Mouse (Mus musculus) liver, embryonic 15.5 days (tissue): ENCODE results near the gene Dscam. TPM values are rescaled to one million over a fixed set of nuclear protein-coding genes. Genes with fewer than 3 reads are reported as not detected.

ENCODE experiments used
- ATAC-seq: fragments of 200-750 bp; cut with Nextera tagmentation; 2 replicates; pipeline ENCODE4 v1.8.0; 2017; ENCODE audit warnings: moderate number of reproducible peaks, mild to moderate bottlenecking, moderate library complexity; ENCODE audit not compliant: insufficient read depth
- H3K27ac ChIP-seq: fragments of 300-500 bp; sonication (generic); replicated peaks from 2 replicates; pipeline ENCODE4 v1.5.1; 2015; ENCODE audit warnings: mild to moderate bottlenecking, inconsistent platforms
- H3K27me3 ChIP-seq: fragments of 300-500 bp; sonication (generic); 2 replicates; pipeline ENCODE4 v1.6.1; 2015; ENCODE audit warnings: mild to moderate bottlenecking, inconsistent platforms
- H3K36me3 ChIP-seq: fragments of 300-500 bp; sonication (generic); replicated peaks from 2 replicates; pipeline ENCODE4 v1.6.1; 2015; ENCODE audit warnings: moderate library complexity, mild to moderate bottlenecking, inconsistent platforms
- H3K4me1 ChIP-seq: fragments of 300-500 bp; sonication (generic); replicated peaks from 2 replicates; pipeline ENCODE4 v1.6.1; 2015; ENCODE audit warnings: inconsistent platforms
- H3K4me2 ChIP-seq: fragments of 300-500 bp; sonication (generic); 2 replicates; pipeline ENCODE4 v1.6.1; 2015; ENCODE audit warnings: moderate library complexity, mild to moderate bottlenecking, inconsistent platforms
- H3K4me3 ChIP-seq: fragments of 300-500 bp; sonication (generic); replicated peaks from 2 replicates; pipeline ENCODE4 v1.5.1; 2015; ENCODE audit warnings: mild to moderate bottlenecking, inconsistent platforms
- H3K9ac ChIP-seq: fragments of 300-500 bp; sonication (generic); 2 replicates; pipeline ENCODE4 v1.6.1; 2015; ENCODE audit warnings: moderate library complexity, mild to moderate bottlenecking, inconsistent platforms
- H3K9me3 ChIP-seq: fragments of 300-500 bp; sonication (generic); replicated peaks from 2 replicates; pipeline ENCODE4 v1.6.1; 2016; ENCODE audit warnings: inconsistent platforms
- WGBS: fragments of 180-500 bp; shearing (Covaris S2); methylation state at CpG from one replicate; pipeline ENCODE4 v1.1.7; 2015; ENCODE audit warnings: mixed read lengths; ENCODE audit not compliant: insufficient replicate concordance; 5-methylcytosine and 5-hydroxymethylcytosine counted together
- polyA plus RNA-seq: library from polyadenylated mRNA; unstranded; fragments of >200 nt; fragmentation: Nextera tagmentation; extraction: Ambion mirVana; gene quantifications from 2 replicates; pipeline ENCODE4 v1.2.1, GENCODE M21; 2015

Gene Dscam
- polyA plus RNA-seq, 1 experiment from 2014 or later, result not detected

DNA sequence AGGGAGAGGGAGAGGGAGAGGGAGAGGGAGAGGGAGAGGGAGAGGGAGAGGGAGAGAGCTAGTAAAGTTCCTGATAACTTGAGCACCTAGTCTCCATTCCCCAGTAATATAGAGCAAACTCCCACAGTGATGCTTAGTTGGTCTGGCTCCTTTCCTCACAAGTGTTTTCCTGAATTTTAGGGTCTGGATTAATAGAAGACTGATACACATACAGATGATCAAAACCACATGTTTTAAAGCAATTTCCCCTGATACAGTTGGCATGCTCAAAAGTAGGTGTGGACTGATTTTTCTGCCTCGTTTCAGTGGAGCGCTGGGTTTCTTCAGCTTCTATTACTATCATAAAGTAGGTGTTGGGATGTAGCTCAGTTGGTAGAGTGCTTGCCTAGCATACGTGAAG lies 519.1 kb downstream of the Dscam start:
- 75% methylated on average over 3 of the region's 3 CpGs for WGBS
- H3K4me1 ChIP-seq, result no peaks in the 10 kb centered on the region
- no peaks in the 10 kb centered on the region for H3K27me3 ChIP-seq
- no peaks in the 10 kb centered on the region for H3K9me3 ChIP-seq
- H3K36me3 ChIP-seq, result no peaks in the 10 kb centered on the region
- no peak overlapping the region for H3K27ac ChIP-seq
- no peak overlapping the region for H3K4me2 ChIP-seq
- no peak overlapping the region for H3K4me3 ChIP-seq
- ATAC-seq, result no peak
- H3K9ac ChIP-seq, result no peak overlapping the region

- H3K36me3 ChIP-seq, result no peaks in the 10 kb centered on the region
- no peaks in the 10 kb centered on the region for H3K27me3 ChIP-seq
- no peak overlapping the region for H3K9ac ChIP-seq
- H3K4me2 ChIP-seq, result no peak overlapping the region
- no peak for ATAC-seq
- WGBS, result 10% methylated on average over 3 of the region's 3 CpGs
- no peak overlapping the region for H3K4me3 ChIP-seq
- H3K9me3 ChIP-seq, result no peaks in the 10 kb centered on the region
- H3K4me1 ChIP-seq, result no peaks in the 10 kb centered on the region
- no peak overlapping the region for H3K27ac ChIP-seq
Observed at GRCm38 (mm10) chr16:96640101-96640500, 530.5 kb downstream of the Dscam start.

DNA sequence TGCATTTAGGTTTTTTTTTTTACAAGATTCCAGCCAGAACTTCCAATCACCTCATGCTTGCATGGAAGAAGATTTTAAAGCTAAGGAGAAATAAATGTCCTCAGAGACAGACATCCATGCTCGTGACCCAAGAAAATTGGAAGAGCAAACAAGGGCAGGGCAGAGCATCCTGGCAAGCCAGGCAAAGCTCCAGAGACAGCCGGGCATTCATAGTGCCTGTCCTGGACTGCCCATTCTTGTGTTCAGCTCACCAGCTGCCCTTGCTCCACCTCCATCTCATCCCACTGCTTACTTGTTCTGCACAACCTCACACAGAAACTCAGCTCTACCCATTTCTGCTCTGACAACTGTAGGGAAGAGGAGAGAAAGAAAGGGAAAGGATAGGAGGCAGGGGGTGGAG lies 534.6 kb downstream of the Dscam start:
- Histone ChIP-seq H3K9me3 (no peaks in the 10 kb centered on the region), H3K4me2 (no peak overlapping the region), H3K36me3 (no peaks in the 10 kb centered on the region), H3K4me1 (no peaks in the 10 kb centered on the region), H3K4me3 (no peak overlapping the region), H3K27me3 (no peaks in the 10 kb centered on the region), H3K27ac (no peak overlapping the region), H3K9ac (no peak overlapping the region)
- 48% methylated on average over 2 of the region's 2 CpGs for WGBS
- ATAC-seq, result no peak

- Histone ChIP-seq H3K4me1 (no peaks in the 10 kb centered on the region), H3K9me3 (no peaks in the 10 kb centered on the region), H3K4me3 (no peak overlapping the region), H3K4me2 (no peak overlapping the region), H3K36me3 (no peaks in the 10 kb centered on the region), H3K27me3 (no peaks in the 10 kb centered on the region), H3K9ac (no peak overlapping the region), H3K27ac (no peak overlapping the region)
- no peak for ATAC-seq
Observed at GRCm38 (mm10) chr16:96634791-96635143, 535.8 kb downstream of the Dscam start.

- H3K27ac ChIP-seq, result no peak overlapping the region
- no peak for ATAC-seq
- H3K4me3 ChIP-seq, result no peak overlapping the region
- no peaks in the 10 kb centered on the region for H3K27me3 ChIP-seq
- H3K36me3 ChIP-seq, result no peaks in the 10 kb centered on the region
- no peak overlapping the region for H3K4me2 ChIP-seq
- no peaks in the 10 kb centered on the region for H3K9me3 ChIP-seq
- WGBS, result 40% methylated on average over 4 of the region's 4 CpGs
- H3K9ac ChIP-seq, result no peak overlapping the region
- no peaks in the 10 kb centered on the region for H3K4me1 ChIP-seq
Observed at GRCm38 (mm10) chr16:96634097-96634790, 536.3 kb downstream of the Dscam start.

DNA sequence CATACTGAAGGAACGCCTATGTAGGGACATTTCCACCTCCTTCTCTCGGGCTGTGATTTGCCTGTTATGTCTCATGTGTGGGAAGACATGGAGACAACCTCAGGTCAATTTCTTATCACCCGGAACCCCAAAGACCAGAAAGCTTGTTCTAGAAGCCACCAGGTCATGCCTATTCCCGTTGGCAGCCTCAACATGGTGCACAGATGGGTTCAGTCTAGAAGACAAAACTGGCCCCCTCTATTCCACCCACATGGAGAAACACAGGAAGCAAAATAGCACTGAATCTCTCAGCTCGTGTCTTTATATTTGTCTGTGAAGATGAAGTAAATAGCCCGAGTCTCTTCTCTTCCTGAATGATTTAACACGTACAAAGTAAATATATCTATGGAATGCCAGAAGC lies 540.3 kb downstream of the Dscam start:
- Histone ChIP-seq H3K27me3 (no peaks in the 10 kb centered on the region), H3K9me3 (no peaks in the 10 kb centered on the region), H3K9ac (no peak overlapping the region), H3K4me2 (no peak overlapping the region), H3K4me1 (no peaks in the 10 kb centered on the region), H3K4me3 (no peak overlapping the region), H3K27ac (no peak overlapping the region), H3K36me3 (no peaks in the 10 kb centered on the region)
- ATAC-seq, result no peak
- 52% methylated on average over 7 of the region's 7 CpGs for whole genome bisulfite sequencing

GRCm38 (mm10) chr16:96629623-96630022 lies 540.9 kb downstream of the Dscam start:
- Histone ChIP-seq H3K4me2 (no peak overlapping the region), H3K36me3 (no peaks in the 10 kb centered on the region), H3K4me1 (no peaks in the 10 kb centered on the region), H3K4me3 (no peak overlapping the region), H3K27me3 (no peaks in the 10 kb centered on the region), H3K9me3 (no peaks in the 10 kb centered on the region), H3K27ac (no peak overlapping the region), H3K9ac (no peak overlapping the region)
- ATAC-seq, result no peak
- WGBS, result 68% methylated on average over 5 of the region's 5 CpGs

GRCm38 (mm10) chr16:96625468-96625867 lies 545.1 kb downstream of the Dscam start:
- H3K36me3 ChIP-seq, result no peaks in the 10 kb centered on the region
- no peak for ATAC-seq
- no peak overlapping the region for H3K4me3 ChIP-seq
- no peak overlapping the region for H3K4me2 ChIP-seq
- H3K9ac ChIP-seq, result no peak overlapping the region
- H3K27ac ChIP-seq, result no peak overlapping the region
- H3K27me3 ChIP-seq, result no peaks in the 10 kb centered on the region
- WGBS, result 59% methylated on average over 4 of the region's 4 CpGs
- no peaks in the 10 kb centered on the region for H3K4me1 ChIP-seq
- no peaks in the 10 kb centered on the region for H3K9me3 ChIP-seq

DNA sequence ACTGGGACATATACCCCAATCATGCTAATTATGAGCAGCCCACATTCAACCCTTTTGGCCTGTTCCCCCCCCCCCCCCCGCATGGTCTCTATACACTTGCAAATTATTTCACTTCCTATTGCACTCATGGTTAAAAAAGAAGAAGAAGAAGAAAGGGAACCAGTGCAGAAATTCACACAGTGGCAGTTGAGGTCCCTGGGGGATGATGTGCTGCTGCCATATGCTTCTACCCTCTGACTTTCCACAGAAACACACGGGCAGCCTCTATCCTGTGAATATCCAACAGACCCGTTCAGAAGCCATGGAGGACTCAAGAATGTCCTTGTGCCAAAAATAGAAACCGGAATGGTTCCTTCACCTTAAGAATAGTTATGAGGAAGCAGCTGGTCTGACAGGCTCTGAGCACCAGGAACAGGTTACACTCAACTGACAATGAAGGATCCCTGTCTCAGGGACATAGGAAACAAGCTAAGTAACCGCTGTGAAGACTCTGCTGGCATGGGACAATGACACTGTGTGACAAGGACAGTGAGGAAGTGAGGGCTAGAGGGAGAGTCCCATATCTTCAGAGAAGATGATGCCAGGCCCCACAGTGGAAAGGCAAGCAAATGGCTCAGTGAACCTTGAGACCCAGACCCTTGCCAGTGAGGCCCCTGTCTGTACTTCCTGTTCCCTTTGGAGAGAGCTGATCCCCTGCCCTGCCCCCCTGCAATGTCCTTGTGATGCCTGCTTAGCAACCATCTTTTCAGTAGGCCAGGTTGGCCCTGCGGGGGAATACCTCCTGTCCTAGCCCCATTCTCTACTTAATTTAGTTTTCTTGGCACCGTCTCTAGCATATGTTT lies 545.8 kb downstream of the Dscam start:
- ATAC-seq, result no peak
- WGBS, result 38% methylated on average over 7 of the region's 7 CpGs
- H3K27me3 ChIP-seq, result no peaks in the 10 kb centered on the region

GRCm38 (mm10) chr16:96620861-96621260 lies 549.7 kb downstream of the Dscam start:
- Histone ChIP-seq H3K27ac (no peak overlapping the region), H3K9me3 (no peaks in the 10 kb centered on the region), H3K4me1 (no peaks in the 10 kb centered on the region), H3K36me3 (no peaks in the 10 kb centered on the region), H3K27me3 (no peaks in the 10 kb centered on the region), H3K4me2 (no peak overlapping the region), H3K9ac (no peak overlapping the region), H3K4me3 (no peak overlapping the region)
- 68% methylated on average over 6 of the region's 6 CpGs for WGBS
- ATAC-seq, result no peak

More for the DNA sequence above, 545.8 kb downstream of the Dscam start:
- no peaks in the 10 kb centered on the region for H3K9me3 ChIP-seq
- 0 out of 2 replicates have a peak overlapping the region, but pooled peaks have one; percentile 33 for H3K27ac ChIP-seq
- H3K9ac ChIP-seq, result no peak overlapping the region
- no peaks in the 10 kb centered on the region for H3K4me1 ChIP-seq
- no peak overlapping the region for H3K4me2 ChIP-seq
- H3K36me3 ChIP-seq, result no peaks in the 10 kb centered on the region
- no peak overlapping the region for H3K4me3 ChIP-seq

GRCm38 (mm10) chr16:96620402-96620801 lies 550.1 kb downstream of the Dscam start:
- 63% methylated on average over 5 of the region's 5 CpGs for WGBS
- no peak overlapping the region for H3K4me3 ChIP-seq
- H3K9me3 ChIP-seq, result no peaks in the 10 kb centered on the region
- H3K4me1 ChIP-seq, result no peaks in the 10 kb centered on the region
- H3K27me3 ChIP-seq, result no peaks in the 10 kb centered on the region
- no peak overlapping the region for H3K27ac ChIP-seq
- H3K9ac ChIP-seq, result no peak overlapping the region
- no peak for ATAC-seq
- no peak overlapping the region for H3K4me2 ChIP-seq
- no peaks in the 10 kb centered on the region for H3K36me3 ChIP-seq
